Mouse (Mus musculus): ENCODE measurements around the gene Def8.

- TF ChIP-seq CTCF (IDR thresholded peaks at IDR 0.05; ENCODE audit: low read depth) (no peak), EP300 (IDR thresholded peaks at IDR 0.05; ENCODE audit: low read depth) (no peak)
Measured at GRCm38 (mm10) chr8:123476911-123477736, 53.8 kb downstream of the Def8 start.

Data from liver, embryonic 14.5 days (tissue).